Mouse (Mus musculus) urinary bladder, postnatal 36 days (tissue): ENCODE measurements around the gene Ints2.
"Not testable (repeated sequence)": the region's sequence is repeated elsewhere in the genome, so short reads cannot be mapped to it uniquely, and the experiment has no call there.

Experiments used
- DNase-seq, 2 experiments: peaks; one replicate each; pipeline ENCODE4 v3.0.0; 2022; ENCODE audit warnings: low spot score in 2 of 2, mixed read lengths in 1 of 2

Gene Ints2

GRCm38 (mm10) chr11:86257460-86258076 is at the start of gene Ints2:
Gene Ints2, minus strand, starts transcription at chr11:86257575.
- peak; percentile 91 to 94 for DNase-seq

GRCm38 (mm10) chr11:86292201-86292600 is 34.8 kb upstream of the Ints2 start:
- not testable (repeated sequence) for DNase-seq

GRCm38 (mm10) chr11:86291714-86292113 is 34.3 kb upstream of the Ints2 start:
- DNase-seq: no peak

GRCm38 (mm10) chr11:86285729-86286128 is 28.4 kb upstream of the Ints2 start:
- no peak for DNase-seq

- no peak for DNase-seq
Measured at GRCm38 (mm10) chr11:86278442-86279102, 21.2 kb upstream of the Ints2 start.

- no peak for DNase-seq
Measured at GRCm38 (mm10) chr11:86257054-86257453, 321 bp downstream of the Ints2 start.

GRCm38 (mm10) chr11:86253342-86253741 is 4.0 kb downstream of the Ints2 start:
- no peak for DNase-seq

- DNase-seq: no peak
Measured at GRCm38 (mm10) chr11:86232446-86232845, 24.9 kb downstream of the Ints2 start.

GRCm38 (mm10) chr11:86231781-86232350 is 25.5 kb downstream of the Ints2 start:
- no peak for DNase-seq

- no peak for DNase-seq
Measured at GRCm38 (mm10) chr11:86226646-86227180, 30.7 kb downstream of the Ints2 start.

GRCm38 (mm10) chr11:86225761-86226160 is 31.6 kb downstream of the Ints2 start:
- no peak for DNase-seq

- no peak for DNase-seq
Measured at GRCm38 (mm10) chr11:86211803-86212202, 45.6 kb downstream of the Ints2 start.

GRCm38 (mm10) chr11:86209123-86209522 is 48.3 kb downstream of the Ints2 start:
- DNase-seq: no peak

GRCm38 (mm10) chr11:86205876-86206275 is 51.5 kb downstream of the Ints2 start:
- DNase-seq: no peak

- no peak for DNase-seq
Measured at GRCm38 (mm10) chr11:86205031-86205430, 52.3 kb downstream of the Ints2 start.

GRCm38 (mm10) chr11:86201901-86202675 is 55.3 kb downstream of the Ints2 start:
- no peak for DNase-seq

- DNase-seq: peak; percentile 85 to 91
Measured at GRCm38 (mm10) chr11:86201037-86201786, 56.2 kb downstream of the Ints2 start, which contains the start of gene Brip1. Gene Brip1, minus strand, starts transcription at chr11:86201193.

GRCm38 (mm10) chr11:86200460-86201021 is 56.8 kb downstream of the Ints2 start:
- DNase-seq: no peak

- DNase-seq: no peak
Measured at GRCm38 (mm10) chr11:86199733-86200132, 57.6 kb downstream of the Ints2 start.

- not testable (repeated sequence) for DNase-seq
Measured at GRCm38 (mm10) chr11:86185224-86185623, 72.2 kb downstream of the Ints2 start.

- DNase-seq: no peak
Measured at GRCm38 (mm10) chr11:86175833-86176232, 81.5 kb downstream of the Ints2 start.
